ENCODE assay signal across 27 mouse cellular contexts in genomic region chr3:17896756-17897155, GRCm38 (mm10). TPM values are rescaled to one million over a fixed set of nuclear protein-coding genes. Genes with fewer than 3 reads are reported as not detected.
DNase-seq lines count a peak whose midpoint lies in the region.
"Had no signal": no experiment of that assay in that cellular context is flagged by ENCODE, and none has a peak within 500 bp of the region (broad histone marks: within the 10 kb centered on the region; RNA-seq: fewer than 3 reads in every experiment).

No protein-coding gene starts in this region.

- no peaks in the 10 kb centered on the region for H3K4me1 ChIP-seq in heart, embryonic 10.5 days
- H3K4me1 ChIP-seq: embryonic facial prominence, embryonic 15.5 days; forebrain, embryonic 10.5 days; heart, embryonic 15.5 days; hindbrain, embryonic 13.5 days had no signal

- H3K9me3 ChIP-seq in heart, embryonic 10.5 days = no peaks in the 10 kb centered on the region
- H3K9me3 ChIP-seq: embryonic facial prominence, embryonic 15.5 days; forebrain, embryonic 10.5 days; heart, embryonic 15.5 days; hindbrain, embryonic 13.5 days had no signal

- no peak overlapping the region for H3K27ac ChIP-seq in heart, embryonic 10.5 days
- H3K27ac ChIP-seq: embryonic facial prominence, embryonic 15.5 days; forebrain, embryonic 10.5 days; heart, embryonic 15.5 days; hindbrain, embryonic 13.5 days; hindbrain, postnatal 0 days had no signal

- DNase-seq in brain, adult 2 months (ENCODE audit: low read depth, low spot score) = peak; percentile 88
- DNase-seq in cerebellum, adult 18-20 months = peak; percentile 53 to 57
- DNase-seq in cerebellum, adult 9-11 months = peak; percentile 61
- peak; percentile 59 to 69 for DNase-seq in cerebellum, postnatal 36 days
- no peak for DNase-seq in lung, postnatal 10 days
- DNase-seq in right cerebral cortex, postnatal 4 days = no peak
- no peak for DNase-seq in heart, embryonic 10.5 days (ENCODE audit: low spot score)
- DNase-seq: adrenal gland, adult 2 months; adrenal gland, postnatal 25 days; embryo, embryonic 11 days; gastrocnemius, postnatal 10 days; heart, adult 18-20 months; heart, postnatal 14 days; kidney, adult 11 months had no signal

- WGBS in heart, embryonic 10.5 days = 86% methylated on average over 4 of the region's 4 CpGs

- no peaks in the 10 kb centered on the region for H3K36me3 ChIP-seq in heart, embryonic 10.5 days
- H3K36me3 ChIP-seq: embryonic facial prominence, embryonic 15.5 days; forebrain, embryonic 10.5 days; heart, embryonic 15.5 days; hindbrain, embryonic 13.5 days had no signal

- H3K27me3 ChIP-seq in heart, embryonic 10.5 days (ENCODE audit: insufficient read depth, poor library complexity, severe bottlenecking) = no peaks in the 10 kb centered on the region
- H3K27me3 ChIP-seq: CH12.LX; embryonic facial prominence, embryonic 15.5 days; heart, embryonic 15.5 days; hindbrain, embryonic 13.5 days had no signal

- H3K4me3 ChIP-seq in heart, embryonic 10.5 days = no peak overlapping the region
- H3K4me3 ChIP-seq: embryonic facial prominence, embryonic 15.5 days; erythroblast, embryonic 14.5 days; forebrain, embryonic 10.5 days; heart, embryonic 15.5 days; hindbrain, embryonic 13.5 days had no signal

RNA-seq across cellular contexts. Expression of gene Cypt12, which starts 51.5 kb away (rescaled TPM):
- not detected in 2 replicates for polyA plus RNA-seq in heart, embryonic 10.5 days (2016; fragmentation: Nextera tagmentation; extraction: Ambion mirVana)
- polyA plus RNA-seq: adrenal gland, adult 2 months; C2C12; embryonic facial prominence, embryonic 11.5 days; embryonic facial prominence, embryonic 15.5 days; erythroblast, embryonic 14.5 days; forebrain, embryonic 10.5 days; forebrain, embryonic 14.5 days; heart, embryonic 11.5 days; heart, embryonic 15.5 days; hindbrain, embryonic 13.5 days; hindbrain, postnatal 0 days; intestine, embryonic 14.5 days; Patski had no signal

Comparison
In these comparisons a context has a peak if more than half of its experiments do, and no peak if none do; other contexts are left out.
1. DNase-seq: peak in brain, adult 2 months (single experiment), cerebellum, adult 18-20 months (2 of 2), cerebellum, adult 9-11 months (single experiment) and cerebellum, postnatal 36 days (2 of 2); none in lung, postnatal 10 days (single experiment), right cerebral cortex, postnatal 4 days (single experiment) and heart, embryonic 10.5 days (single experiment).